Mouse (Mus musculus) MEL (cell line): ENCODE measurements around the gene Tead1. TPM values are rescaled to one million over a fixed set of nuclear protein-coding genes. Genes with fewer than 3 reads are reported as not detected.

Experiments
- DNase-seq: peaks from one replicate; pipeline ENCODE4 v3.0.0; 2011; ENCODE audit warnings: low read depth, low spot score
- H3K27ac ChIP-seq: 2 replicates; pipeline ENCODE4 v1.5.1; 2012; ENCODE audit warnings: low read depth, mild to moderate bottlenecking, control low read depth, low read length, moderate library complexity; ENCODE audit not compliant: control insufficient read depth
- H3K27me3 ChIP-seq, 2 experiments: fragments of 150-350 bp in 1 of 2; sonication (generic) in 1 of 2; 2 replicates each; pipeline ENCODE4 v1.6.1; 2012; ENCODE audit warnings: low read length in 2 of 2, mild to moderate bottlenecking in 2 of 2, improper control_type of control experiment in 1 of 2, moderate library complexity in 1 of 2; ENCODE audit not compliant: insufficient read depth in 2 of 2, control insufficient read depth in 1 of 2
- H3K36me3 ChIP-seq, 2 experiments: 2 replicates each; pipeline ENCODE4 v1.6.1; 2012 to 2014; ENCODE audit warnings: low read length in 2 of 2, improper control_type of control experiment in 1 of 2, inconsistent platforms in 1 of 2, mild to moderate bottlenecking in 1 of 2; ENCODE audit not compliant: insufficient read depth in 2 of 2, control insufficient read depth in 1 of 2
- H3K4me1 ChIP-seq, 2 experiments: fragments of 150-350 bp in 1 of 2; sonication (generic) in 1 of 2; 2 replicates each; pipeline ENCODE4 v1.6.1; 2012; ENCODE audit warnings: low read length in 2 of 2, improper control_type of control experiment in 1 of 2, mild to moderate bottlenecking in 1 of 2; ENCODE audit not compliant: insufficient read depth in 2 of 2, control insufficient read depth in 1 of 2
- H3K4me3 ChIP-seq, 2 experiments: fragments of 150-350 bp in 1 of 2; sonication (generic) in 1 of 2; 2 replicates each; pipeline ENCODE4 v1.5.1; 2012; ENCODE audit warnings: low read depth in 2 of 2, low read length in 2 of 2, mild to moderate bottlenecking in 2 of 2, moderate library complexity in 2 of 2, control low read depth in 1 of 2, improper control_type of control experiment in 1 of 2; ENCODE audit not compliant: control insufficient read depth in 1 of 2, insufficient read depth in 1 of 2
- H3K79me2 ChIP-seq: 2 replicates; pipeline ENCODE4 v1.6.1; 2012; ENCODE audit warnings: mild to moderate bottlenecking, low read length, moderate library complexity; ENCODE audit not compliant: control insufficient read depth, poor library complexity, insufficient read depth
- H3K9ac ChIP-seq: 2 replicates; pipeline ENCODE4 v1.6.1; 2012; ENCODE audit warnings: low read depth, mild to moderate bottlenecking, control low read depth, low read length, moderate library complexity; ENCODE audit not compliant: control insufficient read depth, poor library complexity, severe bottlenecking
- H3K9me3 ChIP-seq: fragments of 150-350 bp; sonication (generic); replicated peaks from 2 replicates; pipeline ENCODE4 v1.6.1; 2012; ENCODE audit warnings: mild to moderate bottlenecking, low read length, improper control_type of control experiment, moderate library complexity; ENCODE audit not compliant: insufficient read depth
- JUND ChIP-seq: IDR thresholded peaks from 2 replicates; pipeline ENCODE4 v1.6.1; 2011; ENCODE audit warnings: low read depth, mild to moderate bottlenecking, improper control_type of control experiment, low read length
- MAX ChIP-seq: IDR thresholded peaks from 2 replicates; pipeline ENCODE4 v1.6.1; 2011; ENCODE audit warnings: low read length, improper control_type of control experiment
- NELFE ChIP-seq: IDR thresholded peaks from 2 replicates; pipeline ENCODE4 v1.6.1; 2011; ENCODE audit warnings: low read depth, low read length, improper control_type of control experiment
- RAD21 ChIP-seq: IDR thresholded peaks from 2 replicates; pipeline ENCODE4 v1.6.1; 2011; ENCODE audit warnings: mild to moderate bottlenecking, low read depth, low read length, improper control_type of control experiment
- SIN3A ChIP-seq: IDR thresholded peaks from 2 replicates; pipeline ENCODE4 v1.6.1; 2012; ENCODE audit warnings: low read length, improper control_type of control experiment, inconsistent platforms
- USF1 ChIP-seq: IDR thresholded peaks from 2 replicates; pipeline ENCODE4 v1.6.1; 2014; ENCODE audit warnings: low read depth, mild to moderate bottlenecking, inconsistent platforms, low read length, improper control_type of control experiment, moderate library complexity
- ZC3H11A ChIP-seq: IDR thresholded peaks from 2 replicates; pipeline ENCODE4 v1.6.1; 2012; ENCODE audit warnings: low read depth, mild to moderate bottlenecking, inconsistent platforms, low read length, improper control_type of control experiment
- ZNF384 ChIP-seq: IDR thresholded peaks from 2 replicates; pipeline ENCODE4 v1.6.1; 2012; ENCODE audit warnings: low read depth, mild to moderate bottlenecking, inconsistent platforms, low read length, improper control_type of control experiment
- polyA plus RNA-seq, 2 experiments: library from polyadenylated mRNA; stranded (reverse) in 1 of 2; unstranded in 1 of 2; fragments of >175 nt in 1 of 2; fragments of >200 nt in 1 of 2; gene quantifications; 2 replicates each; pipeline versions ENCODE4 v1.2.1 to v1.2.4; 2012; ENCODE audit warnings: low replicate concordance in 2 of 2, low read depth in 1 of 2; ENCODE audit not compliant: insufficient read length in 2 of 2, insufficient read depth in 1 of 2, missing spikeins in 1 of 2
- total RNA-seq: library from RNA; depleted of rRNA; stranded (reverse); fragments of 300-350 nt; gene quantifications from 2 replicates; pipeline ENCODE4 v1.2.3, GENCODE M21; 2012

The Tead1 gene
- total and polyA plus RNA-seq, 3 experiments: not detected

GRCm38 (mm10) chr7:112635936-112636335 lies 43.2 kb upstream of the Tead1 start:
- Histone ChIP-seq H3K9me3 (no peaks in the 10 kb centered on the region), H3K79me2 (no peaks in the 10 kb centered on the region), H3K27ac (no peak overlapping the region)
- no peak for DNase-seq
- no peak for TF ChIP-seq SIN3A
- no peak for TF ChIP-seq MAX
- TF ChIP-seq, all 39 proteins: peak for 0
- Histone ChIP-seq H3K9ac (no peak overlapping the region), H3K4me3 (no peak overlapping the region), H3K36me3 (no peaks in the 10 kb centered on the region), H3K4me1 (no peaks in the 10 kb centered on the region), H3K27me3 (no peaks in the 10 kb centered on the region)

- Histone ChIP-seq H3K9me3 (no peaks in the 10 kb centered on the region), H3K4me1 (no peaks in the 10 kb centered on the region), H3K4me3 (no peak overlapping the region)
Measured at GRCm38 (mm10) chr7:112643866-112644543, 35.1 kb upstream of the Tead1 start.

GRCm38 (mm10) chr7:112644701-112645100 lies 34.4 kb upstream of the Tead1 start:
- Histone ChIP-seq H3K4me1 (no peaks in the 10 kb centered on the region), H3K36me3 (no peaks in the 10 kb centered on the region), H3K27me3 (no peaks in the 10 kb centered on the region), H3K4me3 (no peak overlapping the region), H3K27ac (no peak overlapping the region)
- DNase-seq: no peak
- no peak for TF ChIP-seq RAD21
- TF ChIP-seq JUND: no peak
- TF ChIP-seq NELFE: no peak
- TF ChIP-seq, all 39 proteins: peak for 0
- Histone ChIP-seq H3K79me2 (no peaks in the 10 kb centered on the region), H3K9ac (no peak overlapping the region), H3K9me3 (no peaks in the 10 kb centered on the region)

More at GRCm38 (mm10) chr7:112643866-112644543, 35.1 kb upstream of the Tead1 start:
- no peak overlapping the region for H3K27ac ChIP-seq
- no peaks in the 10 kb centered on the region for H3K27me3 ChIP-seq
- no peaks in the 10 kb centered on the region for H3K79me2 ChIP-seq
- H3K36me3 ChIP-seq: no peaks in the 10 kb centered on the region
- no peak overlapping the region for H3K9ac ChIP-seq
- TF ChIP-seq ZNF384: no peak
- DNase-seq: no peak

- Histone ChIP-seq H3K79me2 (no peaks in the 10 kb centered on the region), H3K9ac (no peak overlapping the region), H3K9me3 (no peaks in the 10 kb centered on the region), H3K27ac (no peak overlapping the region), H3K4me3 (no peak overlapping the region), H3K36me3 (no peaks in the 10 kb centered on the region), H3K27me3 (no peaks in the 10 kb centered on the region), H3K4me1 (no peaks in the 10 kb centered on the region)
- no peak for DNase-seq
- TF ChIP-seq MAX (no peak), ZC3H11A (no peak), USF1 (no peak)
Measured at GRCm38 (mm10) chr7:112645724-112646123, 33.4 kb upstream of the Tead1 start.
